Mouse (Mus musculus): Measurements from ENCODE around the gene Ccdc148. TPM values are rescaled to one million over a fixed set of nuclear protein-coding genes. Genes with fewer than 3 reads are reported as not detected.
A peak's percentile ranks its signal among the peaks of the same experiment; 100 is the strongest.

The Ccdc148 gene
- total RNA-seq, 2 experiments from 2014 or later = 10.9 to 11.4 TPM

DNA sequence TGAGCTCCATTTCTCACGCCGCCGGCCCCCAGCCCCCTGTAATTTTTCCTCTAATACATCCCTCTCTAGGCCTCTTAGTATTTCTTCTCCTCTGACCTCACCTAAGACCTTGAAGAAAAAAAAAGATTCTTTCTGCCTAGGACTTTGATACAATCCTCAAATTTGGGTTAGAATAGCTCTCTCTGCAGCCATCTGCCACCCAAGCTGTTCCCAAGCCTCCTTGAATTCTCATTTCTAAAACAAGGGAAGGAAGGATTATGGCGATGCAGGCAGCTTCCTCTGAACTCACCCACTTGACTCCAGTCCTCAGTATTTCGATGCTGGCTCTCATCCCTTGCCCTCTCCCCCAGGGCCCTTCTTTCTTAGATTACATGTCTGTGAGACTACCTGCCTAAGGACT, 106.1 kb downstream of the Ccdc148 start:
- intact Hi-C loops (cut with DNase I) = no loop called here
- DNase-seq = no peak

DNA sequence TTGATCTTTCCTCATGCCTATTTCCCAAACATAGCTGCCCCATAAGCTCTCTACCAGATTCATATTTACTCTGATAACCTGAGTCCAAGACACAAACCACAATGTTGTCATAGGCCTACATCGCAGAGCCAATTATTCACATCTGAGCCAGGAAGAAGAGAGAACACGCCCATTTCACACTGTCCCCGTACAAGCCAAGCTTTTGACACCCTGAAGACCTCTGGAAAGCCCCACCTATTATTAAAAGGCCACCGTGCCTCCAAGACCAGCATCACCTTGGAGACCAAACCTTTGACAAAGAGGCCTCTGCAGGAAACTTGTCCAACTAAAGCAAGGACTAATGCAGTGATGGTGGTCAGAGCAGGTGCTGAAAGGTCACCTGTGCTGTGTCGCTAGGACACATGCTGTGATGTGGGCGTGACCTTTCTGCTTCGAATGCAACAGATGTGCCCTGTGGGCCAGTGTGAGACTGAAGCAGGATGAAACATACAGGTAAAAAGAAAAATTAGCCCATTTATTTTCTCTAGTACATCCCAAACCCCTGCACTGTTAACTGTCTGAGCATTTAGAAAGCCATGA, 106.9 kb downstream of the Ccdc148 start:
- intact Hi-C loops (cut with DNase I) = no loop called here
- no peak for DNase-seq

DNA sequence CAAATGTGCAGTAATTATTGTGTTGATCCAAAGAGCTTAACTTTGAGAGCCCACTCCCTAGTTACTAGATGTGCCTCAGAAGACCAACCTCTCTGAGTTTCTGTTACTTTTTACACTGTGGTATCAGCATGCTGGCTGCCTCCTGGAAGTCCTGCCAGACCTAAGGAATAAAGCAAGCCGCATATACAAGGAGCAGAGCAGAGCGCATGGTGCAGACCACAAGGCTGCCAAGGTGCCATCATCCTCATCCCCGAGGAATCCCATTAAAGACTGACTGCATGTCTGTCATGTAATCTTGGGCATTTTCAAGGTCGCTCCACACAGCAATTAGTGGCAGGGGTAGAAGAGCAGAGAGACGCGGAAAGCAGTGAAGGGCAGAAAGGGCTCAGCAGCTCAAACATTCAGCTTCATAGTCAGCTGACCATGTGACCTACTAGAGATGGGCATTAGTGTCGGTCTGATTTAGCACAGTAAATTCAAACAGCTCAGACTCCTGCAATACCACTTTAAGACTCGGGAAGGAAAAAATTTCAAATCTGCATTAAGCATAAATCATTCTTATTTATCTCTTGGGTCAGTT, 110.1 kb downstream of the Ccdc148 start:
- no peak for DNase-seq
- intact Hi-C loops (cut with DNase I) = no loop called here

DNA sequence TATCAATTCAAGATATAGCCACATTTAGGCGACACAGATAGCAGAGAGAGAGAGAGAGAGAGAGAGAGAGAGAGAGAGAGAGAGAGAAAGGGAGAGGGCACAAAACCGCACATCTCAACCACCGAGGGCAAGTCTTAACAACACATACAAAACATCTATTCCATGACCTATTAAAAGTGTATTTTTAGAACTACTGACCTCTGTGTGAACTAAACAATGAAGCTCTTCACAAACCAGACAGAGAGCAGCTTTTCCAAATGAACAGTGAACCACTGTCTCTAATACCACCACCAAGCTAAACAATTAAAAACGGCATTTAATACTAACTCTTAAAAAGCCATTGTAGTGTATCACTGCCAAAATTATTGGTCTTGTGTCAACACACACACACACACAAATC, 110.8 kb downstream of the Ccdc148 start:
- no peak for DNase-seq
- intact Hi-C loops (cut with DNase I) = no loop called here

DNA sequence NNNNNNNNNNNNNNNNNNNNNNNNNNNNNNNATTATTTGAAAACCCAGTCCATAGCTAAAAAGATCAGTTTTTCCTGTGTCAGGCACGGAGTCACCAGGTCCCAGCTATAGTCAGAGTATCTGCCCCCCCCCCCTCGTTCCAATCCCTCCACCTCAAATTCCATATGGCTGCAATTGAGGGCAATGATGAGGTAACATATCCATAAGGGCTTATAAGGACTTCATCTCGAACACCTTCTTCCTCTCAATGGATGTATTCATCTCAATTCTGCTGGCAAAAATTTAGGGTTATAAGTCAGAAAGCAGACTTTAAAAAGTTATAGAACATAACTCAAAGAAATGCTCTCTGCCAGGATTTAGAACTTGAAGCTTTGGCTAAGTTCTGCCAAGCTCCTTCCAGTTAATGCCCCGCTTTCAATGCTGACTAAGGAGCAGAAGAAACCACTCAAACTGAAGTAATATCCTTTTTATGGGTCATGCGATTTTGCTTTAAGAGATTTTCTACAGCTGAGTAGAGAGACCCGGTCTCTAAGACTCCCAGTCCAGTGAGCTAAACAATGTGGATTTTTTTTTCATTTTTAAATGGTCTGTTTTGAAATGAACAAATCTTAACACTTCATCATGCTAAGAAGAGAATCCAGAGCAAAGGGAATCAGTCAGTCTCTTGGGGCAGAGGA, 111.6 kb downstream of the Ccdc148 start:
- intact Hi-C loops (cut with DNase I) = no loop called here
- DNase-seq = no peak

DNA sequence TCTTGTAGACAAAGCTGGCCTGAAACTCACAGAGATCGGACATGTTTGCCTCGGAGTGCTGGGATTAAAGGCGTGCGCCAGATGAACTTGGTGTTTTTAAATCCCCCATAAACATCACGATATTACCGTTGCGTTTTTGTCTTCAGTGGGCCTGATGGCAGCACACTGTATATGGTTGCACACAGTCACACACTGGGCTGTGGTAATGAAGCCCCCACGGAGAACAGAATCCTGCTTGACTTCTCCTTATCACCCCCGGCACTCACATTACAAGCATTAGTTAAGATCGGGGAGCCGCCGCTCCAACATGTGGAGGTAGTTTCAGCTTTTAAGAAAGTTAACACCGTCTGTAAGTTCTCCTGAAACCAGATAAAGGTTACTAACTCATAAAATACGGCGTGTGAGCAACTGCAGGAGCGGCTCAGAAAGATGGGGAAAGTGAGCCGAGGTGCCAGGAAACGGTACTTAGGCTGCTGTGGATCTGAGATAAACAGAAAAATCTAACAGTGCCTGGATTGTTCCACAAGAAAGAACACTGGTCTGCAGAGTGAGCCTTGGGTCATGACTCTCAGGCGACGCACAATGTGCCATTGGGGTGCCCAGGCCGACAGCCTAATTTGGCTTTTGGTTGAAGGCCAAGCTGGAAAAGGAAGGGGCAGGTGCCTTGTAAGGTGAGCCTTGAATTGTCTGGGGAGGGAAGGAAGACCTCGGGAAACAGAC, 117.0 kb downstream of the Ccdc148 start:
- no peak for DNase-seq
- intact Hi-C loops (cut with DNase I) = no loop called here

DNA sequence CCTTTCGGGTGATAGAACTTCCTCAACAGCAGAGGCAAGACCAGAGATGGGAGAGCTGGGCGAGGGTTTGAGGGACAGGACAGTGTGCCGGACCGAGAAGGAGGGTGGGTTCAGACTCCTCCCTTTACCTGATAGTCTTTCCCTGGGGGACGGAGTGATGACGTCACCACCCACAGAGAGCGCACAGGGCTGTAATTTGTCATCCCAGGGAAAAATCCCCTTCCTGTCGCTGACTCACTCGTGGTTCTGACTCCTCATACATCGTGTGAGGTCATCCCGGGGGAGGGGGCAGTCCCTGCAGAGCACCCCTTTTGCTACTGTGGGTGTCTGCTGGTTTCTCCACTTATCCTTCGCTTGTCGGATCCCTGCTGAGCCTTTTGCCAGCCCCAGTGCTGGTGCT, 117.9 kb downstream of the Ccdc148 start:
- intact Hi-C loops (cut with DNase I) = no loop called here
- no peak for DNase-seq

DNA sequence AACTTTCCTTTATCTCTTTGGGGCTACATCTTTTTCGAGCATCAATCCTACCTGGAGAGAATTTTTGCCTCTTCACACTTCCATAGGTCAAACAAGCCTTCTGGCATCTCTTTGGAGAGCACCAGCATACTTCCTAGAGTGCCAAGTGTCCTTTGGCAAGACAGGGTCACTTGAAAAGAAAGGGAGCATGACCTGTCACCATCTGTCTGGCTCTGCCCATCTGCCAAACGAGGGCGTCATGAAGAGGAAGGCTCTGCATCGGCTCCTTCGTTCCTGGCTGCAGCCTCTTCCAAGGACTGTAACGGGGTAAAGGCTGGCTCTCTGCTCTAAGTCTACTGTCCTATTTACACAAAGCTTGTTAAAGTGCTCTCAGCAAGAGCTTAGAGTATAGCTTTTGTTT, 124.0 kb downstream of the Ccdc148 start:
- intact Hi-C loops (cut with DNase I) = no loop called here
- peak; percentile 48 for DNase-seq

DNA sequence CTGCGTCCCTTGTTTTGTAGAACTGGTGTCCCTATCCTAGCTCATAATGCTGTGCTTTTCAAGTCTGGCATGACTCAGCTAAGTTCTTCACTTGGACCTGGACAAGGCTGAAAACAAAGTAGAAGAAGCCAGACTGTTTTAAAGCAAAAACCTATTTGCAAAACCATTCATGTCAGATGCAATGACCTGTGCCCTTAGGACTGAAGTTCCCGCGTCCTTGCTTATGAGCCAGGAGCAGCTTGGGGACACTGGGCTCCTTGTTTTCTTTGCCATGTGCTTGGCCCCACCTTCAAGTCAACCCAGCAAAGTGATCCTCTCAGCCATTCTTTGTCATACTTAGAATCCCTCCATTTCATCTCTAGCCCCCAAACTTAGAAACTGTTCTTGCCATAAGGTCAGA, 125.3 kb downstream of the Ccdc148 start:
- intact Hi-C loops (cut with DNase I) = no loop called here
- DNase-seq = no peak

DNA sequence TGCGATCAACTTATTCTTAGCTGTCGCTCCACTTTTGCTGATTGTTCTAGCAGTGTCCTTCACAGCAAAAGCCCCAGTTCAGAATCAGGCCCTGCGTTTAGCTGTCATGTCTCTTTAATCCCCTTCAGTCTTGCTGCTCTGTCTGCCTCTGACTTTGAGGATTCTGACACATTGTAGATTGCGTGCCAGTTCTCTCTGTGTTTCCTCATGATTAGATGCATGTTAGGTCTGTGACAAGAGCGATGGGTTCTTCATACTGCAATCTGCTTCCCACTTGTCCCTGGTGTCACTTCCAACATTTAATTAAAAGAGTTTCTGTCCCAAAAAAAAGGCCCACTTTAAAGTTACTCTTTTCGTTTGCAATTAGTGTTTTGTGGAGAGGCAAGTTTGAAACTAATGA, 126.2 kb downstream of the Ccdc148 start:
- no peak for DNase-seq
- intact Hi-C loops (cut with DNase I) = no loop called here

DNA sequence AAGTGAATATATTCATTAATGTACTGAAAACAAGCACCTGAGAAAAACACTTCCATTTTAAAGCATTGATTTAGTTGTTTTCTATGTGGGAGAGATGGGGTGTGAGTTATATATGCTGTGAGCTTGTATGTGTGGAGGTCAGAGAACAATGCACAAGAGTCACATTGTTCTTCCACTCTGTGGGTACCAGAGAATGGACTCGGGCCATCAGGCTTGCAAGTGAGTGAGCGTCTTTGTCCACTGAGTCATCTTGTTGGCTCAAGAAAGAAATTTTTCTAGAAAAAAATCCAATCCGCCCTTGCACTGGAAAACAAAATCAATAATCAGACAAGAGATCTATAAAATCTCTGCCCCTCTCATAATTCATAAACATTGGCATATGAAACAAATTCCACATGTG, 135.9 kb downstream of the Ccdc148 start:
- no peak for DNase-seq
- intact Hi-C loops (cut with DNase I) = no loop called here

DNA sequence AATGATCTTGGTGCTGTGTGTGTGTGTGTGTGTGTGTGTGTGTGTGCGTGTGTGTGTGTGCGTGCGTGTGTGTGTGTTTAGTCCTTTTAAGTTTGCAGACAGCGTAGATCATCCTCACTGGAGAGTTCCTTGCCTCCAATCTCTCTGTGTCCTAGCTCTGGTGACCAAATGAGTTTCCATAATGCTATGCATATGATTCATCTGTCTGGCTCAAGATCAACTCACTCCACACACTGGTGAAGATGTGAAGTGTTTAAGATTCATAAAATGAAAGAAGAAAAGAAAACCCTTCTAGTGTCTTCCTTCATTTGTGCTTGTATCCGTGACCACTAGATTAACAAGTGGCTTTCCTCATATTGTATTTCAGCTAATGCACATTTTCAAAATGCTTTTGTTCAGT, 153.1 kb downstream of the Ccdc148 start:
- DNase-seq = no peak
- intact Hi-C loops (cut with DNase I) = no loop called here

DNA sequence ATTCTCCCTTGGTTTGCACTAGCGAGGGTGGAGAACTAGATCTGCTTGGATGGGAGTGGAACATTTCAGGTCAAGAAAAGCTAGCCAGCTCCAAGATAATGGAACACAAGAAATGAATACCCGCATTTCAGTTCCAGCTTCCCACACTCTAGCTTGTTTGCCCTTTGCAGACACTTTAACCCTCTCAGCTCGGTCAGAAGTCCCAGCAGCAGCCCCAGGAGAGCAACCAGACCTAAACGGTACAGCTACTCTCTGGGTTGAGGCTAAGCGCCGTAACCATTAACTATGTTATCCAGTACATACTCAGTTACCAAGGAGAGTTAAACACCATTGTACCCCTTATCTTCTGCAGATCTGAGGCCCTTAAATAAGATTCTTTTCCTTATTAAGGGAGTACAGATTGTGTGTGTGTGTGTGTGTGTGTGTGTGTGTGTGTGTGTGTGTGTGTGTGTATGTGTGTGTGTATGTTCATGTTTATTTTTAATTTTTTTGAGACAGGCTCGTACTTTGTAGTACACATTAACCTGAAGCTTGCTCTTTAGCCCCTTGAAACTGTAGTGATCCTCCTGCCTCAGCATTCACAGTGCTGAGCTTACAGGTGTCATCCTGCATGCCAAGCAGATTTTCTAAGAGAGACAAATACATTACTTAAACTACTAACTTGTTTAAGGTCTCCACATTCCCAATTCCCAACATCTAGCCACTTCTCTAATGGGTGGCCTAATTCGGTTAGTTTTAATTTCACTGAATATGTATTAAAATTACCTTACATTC, 153.7 kb downstream of the Ccdc148 start:
- no peak for DNase-seq
- intact Hi-C loops (cut with DNase I) = no loop called here

DNA sequence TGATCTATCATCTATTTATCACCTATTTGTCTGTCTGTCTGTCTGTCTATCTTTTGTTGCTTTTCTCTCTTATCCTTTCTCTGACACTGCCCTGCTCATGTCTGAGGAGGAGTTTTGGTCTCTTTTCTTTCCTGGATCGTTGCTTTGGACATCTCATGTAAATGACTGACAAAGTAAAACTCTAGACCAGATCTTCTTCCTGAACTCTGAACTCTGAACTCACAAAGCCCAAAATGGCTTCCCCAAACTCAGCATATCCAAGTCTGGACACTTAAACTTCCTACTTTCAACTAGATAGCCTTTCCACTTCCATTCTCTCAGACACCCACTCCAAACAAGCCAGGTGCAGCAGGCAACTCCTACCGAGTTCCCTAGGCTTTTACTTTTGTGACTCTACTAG, 163.3 kb downstream of the Ccdc148 start:
- no peak for DNase-seq
- intact Hi-C loops (cut with DNase I) = no loop called here

DNA sequence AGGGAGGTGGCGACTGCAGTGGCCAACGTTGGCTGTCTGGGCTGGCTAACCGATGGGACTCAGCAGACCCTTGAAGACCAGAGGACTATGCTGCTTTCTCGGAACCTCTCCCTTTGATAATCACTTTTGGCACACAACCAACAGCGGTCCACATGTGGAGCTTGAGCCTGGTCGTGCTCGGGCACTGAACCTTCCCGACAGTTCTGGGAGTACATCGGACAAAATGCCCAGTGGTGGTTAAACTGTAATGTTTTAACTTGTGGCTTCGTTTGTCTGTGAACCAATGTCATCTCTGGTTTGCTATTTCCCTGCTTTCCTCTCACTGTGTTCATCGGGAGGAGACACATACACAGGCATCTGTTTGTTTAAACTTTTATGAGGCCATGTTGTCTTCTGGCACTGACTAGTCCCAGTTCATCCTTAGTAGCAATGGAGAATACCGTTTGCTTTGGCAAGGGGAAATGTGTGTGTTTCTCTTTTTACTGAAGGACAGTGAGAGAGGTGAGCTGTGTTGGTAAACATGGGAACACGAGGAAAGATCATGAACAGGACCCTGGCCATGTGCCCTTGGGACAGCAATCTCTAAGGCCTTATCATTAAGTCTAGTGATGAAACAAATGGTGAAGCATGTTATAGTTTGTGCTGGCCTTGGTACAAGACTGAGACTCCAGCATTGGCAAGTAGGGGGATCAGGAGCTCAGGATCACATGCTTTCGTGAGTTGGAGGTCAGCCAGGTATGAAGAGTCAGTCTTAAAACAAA, 167.9 kb downstream of the Ccdc148 start:
- no peak for DNase-seq
- intact Hi-C loops (cut with DNase I) = no loop called here

DNA sequence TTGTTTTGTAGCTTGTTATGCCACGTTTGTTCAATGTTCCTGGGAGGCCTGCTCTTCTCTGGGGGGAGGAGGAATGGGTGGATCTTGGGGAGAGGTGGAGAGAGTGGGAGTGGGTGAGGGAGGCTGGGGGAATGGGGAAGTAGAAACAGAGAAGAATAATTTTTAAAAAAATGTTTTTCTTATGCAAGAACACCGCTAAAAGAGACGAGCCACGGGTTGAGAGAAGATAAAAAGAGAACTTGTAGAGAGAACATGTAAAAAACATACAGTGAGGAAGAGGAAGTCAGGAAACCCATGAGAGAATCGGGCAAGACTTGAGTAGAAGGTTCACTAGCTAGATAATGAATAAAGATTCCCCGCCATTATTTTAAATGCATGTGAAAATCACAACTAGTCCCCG, 182.4 kb downstream of the Ccdc148 start:
- no peak for DNase-seq
- intact Hi-C loops (cut with DNase I) = no loop called here

DNA sequence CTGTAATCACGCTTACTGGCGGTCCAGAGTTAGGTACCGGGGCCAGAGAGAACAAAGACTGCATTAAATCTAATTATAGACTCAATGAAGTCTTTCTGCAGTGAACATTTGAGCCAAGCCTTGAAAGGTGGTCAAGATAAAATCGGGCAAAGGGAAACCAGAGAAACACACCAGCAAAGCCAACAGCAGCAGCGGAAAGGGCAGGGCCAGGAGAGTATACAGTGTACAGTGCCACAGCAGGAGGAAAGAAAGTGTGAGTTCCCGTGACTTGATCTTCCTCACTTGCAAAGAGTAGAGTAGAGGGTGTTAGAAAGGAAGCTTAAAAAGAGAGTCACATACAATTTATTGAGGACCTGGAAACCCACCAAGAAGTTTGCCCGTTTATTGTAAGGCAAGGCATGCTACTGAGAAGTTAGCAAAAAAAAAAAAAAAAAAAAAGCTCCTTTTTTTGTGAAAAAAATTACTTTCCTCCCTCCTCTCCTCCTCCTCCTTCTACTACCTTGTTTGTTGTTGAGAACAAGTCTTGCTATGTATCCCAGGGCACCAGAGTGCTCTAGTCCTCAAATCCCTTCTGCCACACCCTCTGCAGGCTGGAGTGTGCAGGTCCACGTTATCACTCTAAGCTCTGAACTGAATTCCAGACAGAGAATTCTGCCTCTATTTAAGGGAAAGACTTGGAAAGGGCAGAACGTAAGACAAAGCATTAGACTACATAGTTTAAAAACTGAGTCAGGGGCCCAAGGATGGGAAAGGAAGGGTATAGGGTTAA, 188.8 kb downstream of the Ccdc148 start:
- intact Hi-C loops (cut with DNase I) = no loop called here
- DNase-seq = no peak

DNA sequence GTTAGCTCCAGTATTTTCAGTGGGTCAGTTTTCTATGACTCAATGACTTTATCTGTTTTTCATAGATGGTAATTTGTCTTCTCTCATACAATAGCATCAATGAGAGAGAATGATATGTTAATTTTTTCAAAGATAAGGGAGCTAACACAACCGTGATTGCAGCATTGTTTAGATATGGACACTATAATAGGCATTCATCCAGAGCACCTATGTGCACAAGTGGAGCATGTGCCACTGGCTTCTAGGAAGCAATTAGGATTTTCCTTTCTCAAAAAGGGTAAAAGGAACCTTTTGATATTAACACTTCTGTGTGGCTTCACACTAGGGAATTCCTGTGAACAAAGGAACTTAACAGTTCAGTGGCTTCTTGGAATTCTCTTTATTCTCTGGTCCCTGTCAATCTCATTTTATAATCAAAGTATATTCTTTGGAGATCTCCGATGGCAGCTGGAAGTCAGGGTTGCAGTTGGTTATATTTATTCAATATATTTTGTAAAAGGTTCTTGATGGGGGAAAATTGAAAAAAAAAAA, 203.6 kb downstream of the Ccdc148 start:
- no peak for DNase-seq
- intact Hi-C loops (cut with DNase I) = no loop called here

DNA sequence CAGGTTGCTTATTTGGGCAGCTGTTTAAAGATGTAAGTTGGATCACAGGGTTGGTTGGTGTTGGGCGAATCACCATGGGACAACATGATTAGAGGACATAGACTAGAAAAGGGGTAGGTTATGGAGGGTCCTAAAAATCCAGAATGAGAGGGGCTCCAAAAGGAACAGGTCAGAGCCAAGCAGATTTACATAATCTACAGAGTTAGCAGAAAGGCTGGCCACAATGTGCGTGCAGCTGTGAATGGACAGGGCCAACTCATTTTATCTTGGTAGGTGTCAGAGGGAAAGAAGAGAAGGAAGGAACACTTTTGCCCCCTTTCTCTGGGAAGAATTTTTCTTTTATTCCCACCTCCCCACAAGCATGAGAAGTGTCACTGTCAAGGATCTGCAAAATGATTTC, 204.1 kb downstream of the Ccdc148 start:
- intact Hi-C loops (cut with DNase I) = no loop called here
- DNase-seq = no peak

DNA sequence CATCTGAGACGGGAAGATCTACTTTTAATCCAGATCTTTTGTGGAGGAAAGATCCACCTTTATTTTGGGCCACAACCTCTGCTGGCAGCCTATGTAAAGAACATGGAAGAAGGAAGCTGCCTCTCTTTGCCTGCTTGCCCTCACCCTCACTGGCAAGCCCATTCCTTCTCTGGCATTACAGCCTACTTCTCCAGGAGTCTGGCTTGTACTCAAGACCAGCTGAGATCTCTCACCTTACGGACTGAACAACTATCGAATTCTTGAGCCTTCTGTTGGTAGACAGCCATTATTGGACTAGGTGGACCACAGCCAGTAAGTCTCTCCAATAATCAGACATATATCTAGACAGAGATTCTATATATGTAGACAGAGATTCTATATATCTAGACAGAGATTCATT, 208.4 kb downstream of the Ccdc148 start:
- intact Hi-C loops (cut with DNase I) = no loop called here
- no peak for DNase-seq
